In genomic region chr2:105671798-105672595, GRCm38 (mm10) we compare ENCODE assay signal across 10 mouse cellular contexts. TPM values are rescaled to one million over a fixed set of nuclear protein-coding genes. Genes with fewer than 3 reads are reported as not detected.
A peak's percentile ranks its signal among the peaks of the same experiment; 100 is the strongest.
DNase-seq lines count a peak whose midpoint lies in the region; ATAC-seq and TF ChIP-seq lines count a peak whose summit lies in the region.
"Had no signal": no experiment of that assay in that cellular context is flagged by ENCODE, and none has a peak within 500 bp of the region (broad histone marks: within the 10 kb centered on the region; RNA-seq: fewer than 3 reads in every experiment).

No protein-coding gene starts in this region.

- H3K4me2 ChIP-seq in heart, embryonic 13.5 days: peak overlapping the region; percentile 16
- peak overlapping the region; percentile 72 for H3K4me2 ChIP-seq in forebrain, postnatal 0 days (ENCODE audit: low read depth)
- H3K4me2 ChIP-seq in midbrain, embryonic 15.5 days: peak overlapping the region; percentile 10; the same call in 1 of the 2 replicates

- 2% methylated on average over 25 of the region's 25 CpGs for WGBS in heart, embryonic 13.5 days
- WGBS in forebrain, postnatal 0 days: 13% methylated on average over 25 of the region's 25 CpGs
- 2% methylated on average over 25 of the region's 25 CpGs for WGBS in midbrain, embryonic 15.5 days

- no peak for DNase-seq in heart, adult 9 months (ENCODE audit: low spot score in 2 of 2)
- peak; percentile 67 for DNase-seq in brain, embryonic 14.5 days (ENCODE audit: low read depth)
- no peak for DNase-seq in forebrain, postnatal 0 days
- no peak for DNase-seq in spleen, postnatal 10 days (ENCODE audit: low spot score in 2 of 2)
- DNase-seq in layer of hippocampus, adult 8-10 months (ENCODE audit: low spot score in 2 of 2): no peak
- no peak for DNase-seq in gastrocnemius, postnatal 36 days
- DNase-seq: adrenal gland, postnatal 25 days; gastrocnemius, postnatal 10 days had no signal

- no peak overlapping the region for H3K9ac ChIP-seq in heart, embryonic 13.5 days
- peak overlapping the region; percentile 31; the same call in 1 of the 2 replicates for H3K9ac ChIP-seq in forebrain, postnatal 0 days
- no peak overlapping the region for H3K9ac ChIP-seq in midbrain, embryonic 15.5 days

- H3K36me3 ChIP-seq in heart, embryonic 13.5 days: no peaks in the 10 kb centered on the region
- H3K36me3 ChIP-seq in forebrain, postnatal 0 days (ENCODE audit: insufficient read depth): no peaks in the 10 kb centered on the region
- H3K36me3 ChIP-seq in midbrain, embryonic 15.5 days (replicated peaks): no peaks in the 10 kb centered on the region

- peaks cover 100% of the 10 kb centered on the region for H3K27me3 ChIP-seq in heart, embryonic 13.5 days (replicated peaks)
- H3K27me3 ChIP-seq in forebrain, postnatal 0 days (ENCODE audit: insufficient read depth, low read length): peaks cover 47% of the 10 kb centered on the region
- H3K27me3 ChIP-seq in midbrain, embryonic 15.5 days (replicated peaks): peaks cover 87% of the 10 kb centered on the region

- ATAC-seq in heart, embryonic 13.5 days (ENCODE audit: extremely low read depth, insufficient number of reproducible peaks, low FRiP score, low TSS enrichment): no peak
- ATAC-seq in forebrain, postnatal 0 days: no peak
- ATAC-seq in midbrain, embryonic 15.5 days (replicated peaks): no peak

- H3K27ac ChIP-seq in heart, embryonic 13.5 days (replicated peaks): no peak overlapping the region
- H3K27ac ChIP-seq in forebrain, postnatal 0 days (ENCODE audit: low read depth, low read length): peak overlapping the region; percentile 40; the same call in 1 of the 2 replicates
- no peak overlapping the region; the same call in 1 of the 2 replicates for H3K27ac ChIP-seq in midbrain, embryonic 15.5 days

- peaks cover 51% of the 10 kb centered on the region for H3K4me1 ChIP-seq in heart, embryonic 13.5 days
- peaks cover 9% of the 10 kb centered on the region; the same call in 1 of the 2 replicates for H3K4me1 ChIP-seq in forebrain, postnatal 0 days (ENCODE audit: insufficient read depth)
- H3K4me1 ChIP-seq in midbrain, embryonic 15.5 days: peaks cover 20% of the 10 kb centered on the region

- TF ChIP-seq CTCF in brain, embryonic 14.5 days (IDR thresholded peaks at IDR 0.05; ENCODE audit: borderline replicate concordance, extremely low read depth, insufficient read depth, insufficient read length): peak; percentile 15; the same call in 1 of the 2 replicates
- no peak for TF ChIP-seq CTCF in forebrain, postnatal 0 days (IDR thresholded peaks at IDR 0.05; ENCODE audit: low read depth)

- H3K9me3 ChIP-seq in heart, embryonic 13.5 days: no peaks in the 10 kb centered on the region
- no peaks in the 10 kb centered on the region for H3K9me3 ChIP-seq in forebrain, postnatal 0 days (ENCODE audit: low read length)
- H3K9me3 ChIP-seq in midbrain, embryonic 15.5 days: no peaks in the 10 kb centered on the region

- intact Hi-C loops in gastrocnemius, postnatal 36 days (cut with DNase I): loop anchor here (10.0 kb wide), 1 partner anchor 333 kb away; the partner anchor contains the start of gene Dnajc24

- peak overlapping the region; percentile 25 for H3K4me3 ChIP-seq in heart, embryonic 13.5 days
- peak overlapping the region; percentile 20; the same call in 1 of the 2 replicates for H3K4me3 ChIP-seq in forebrain, postnatal 0 days (ENCODE audit: low read depth, low read length)
- H3K4me3 ChIP-seq in midbrain, embryonic 15.5 days: 0 out of 2 replicates have a peak overlapping the region, but pooled peaks have one; percentile 0

- no peak for TF ChIP-seq POLR2A in brain, embryonic 14.5 days (IDR thresholded peaks at IDR 0.05; ENCODE audit: borderline replicate concordance, extremely low read depth, insufficient read depth, insufficient read length, poor library complexity, severe bottlenecking)

RNA-seq across cellular contexts. Expression of gene Pax6, which starts 3.3 kb away (rescaled TPM):
- polyA plus RNA-seq in heart, embryonic 13.5 days (2015; fragmentation: Nextera tagmentation; extraction: Ambion mirVana): 0.09 and 0.19 TPM in 2 replicates
- polyA plus RNA-seq in brain, embryonic 14.5 days (2012; rRNA removed): 63.3 and 76.2 TPM in 2 replicates
- total RNA-seq in forebrain, postnatal 0 days (2014; rRNA removed): 19.0 and 32.9 TPM in 2 replicates
- polyA plus RNA-seq in forebrain, postnatal 0 days (2015; fragmentation: Nextera tagmentation; extraction: Ambion mirVana): 14.6 and 19.0 TPM in 2 replicates
- polyA plus RNA-seq in midbrain, embryonic 15.5 days (2015; fragmentation: Nextera tagmentation; extraction: Ambion mirVana): 22.5 and 23.3 TPM in 2 replicates
- 10 to 100 TPM; 12.5 to 17.6 (median 12.8) TPM for total RNA-seq in layer of hippocampus, adult 8-10 months (2022)
- not detected for total RNA-seq in gastrocnemius, postnatal 36 days (2021)
- total RNA-seq: adrenal gland, postnatal 25 days; gastrocnemius, postnatal 10 days had no signal

Comparison
In these comparisons a context has a peak if more than half of its experiments do, and no peak if none do; other contexts are left out.
1. H3K4me2 ChIP-seq: peak in every context shown above with its lines; median percentile 72 in forebrain, postnatal 0 days; 16 in heart, embryonic 13.5 days; 10 in midbrain, embryonic 15.5 days.
2. RNA of gene Pax6, which starts 3.3 kb away (polyA plus RNA-seq): 63.3 to 76.2 TPM in brain, embryonic 14.5 days, 22.5 to 23.3 TPM in midbrain, embryonic 15.5 days and 14.6 to 19.0 TPM in forebrain, postnatal 0 days; 0.09 to 0.19 TPM in heart, embryonic 13.5 days; every median in the first group is over 10 times any median in the second.
3. Peak in every context shown above with its lines, with median percentiles within 50 percentile points of each other: H3K4me3 ChIP-seq.